Mouse (Mus musculus) cerebellum, postnatal 4 days (tissue): ENCODE measurements around the gene Fam45a.
"Not testable (repeated sequence)": the region's sequence is repeated elsewhere in the genome, so short reads cannot be mapped to it uniquely, and the experiment has no call there.

Source experiments
- DNase-seq, 2 experiments: peaks; one replicate each; pipeline ENCODE4 v3.0.0; 2022; ENCODE audit warnings: low spot score in 2 of 2, mixed read lengths in 1 of 2

Gene Fam45a

DNA sequence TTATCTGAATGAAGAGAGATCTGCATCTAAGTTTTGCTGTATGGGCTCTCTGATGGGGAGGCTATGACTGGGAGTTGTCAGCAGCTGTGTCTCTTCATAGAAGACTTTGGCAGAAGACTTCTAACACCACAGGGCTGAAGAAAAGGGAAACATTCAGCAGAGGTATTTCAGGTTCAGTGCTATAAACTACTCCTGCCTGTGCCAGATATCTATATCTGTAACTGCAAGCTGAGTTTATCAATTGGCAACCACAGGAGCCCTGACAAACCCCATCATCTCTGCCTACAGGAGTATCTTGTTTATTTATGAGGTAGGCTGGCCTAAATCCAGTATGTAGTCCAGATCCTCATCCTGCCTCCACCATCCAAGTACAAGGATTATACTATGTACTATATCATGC lies 31.9 kb downstream of the Fam45a start:
- no peak for DNase-seq

DNA sequence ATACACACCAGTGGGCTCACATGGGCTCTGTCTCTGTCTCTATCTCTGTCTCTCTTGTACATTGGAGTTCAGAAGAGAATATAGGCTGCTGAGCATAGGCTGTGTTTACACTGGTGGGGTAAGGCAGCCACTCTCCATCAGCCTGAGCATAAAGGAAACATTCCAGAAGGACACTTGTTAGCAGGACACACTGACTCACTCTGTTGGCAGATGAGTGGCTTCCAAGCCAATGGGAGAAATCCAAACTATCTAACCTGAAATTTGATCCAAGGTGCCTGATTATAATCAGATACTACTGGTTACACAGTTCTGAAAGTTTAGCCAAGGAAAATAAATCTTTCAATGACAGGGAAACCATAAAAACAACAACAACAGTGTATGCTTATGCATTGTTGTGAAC lies 34.3 kb downstream of the Fam45a start:
- DNase-seq: no peak

DNA sequence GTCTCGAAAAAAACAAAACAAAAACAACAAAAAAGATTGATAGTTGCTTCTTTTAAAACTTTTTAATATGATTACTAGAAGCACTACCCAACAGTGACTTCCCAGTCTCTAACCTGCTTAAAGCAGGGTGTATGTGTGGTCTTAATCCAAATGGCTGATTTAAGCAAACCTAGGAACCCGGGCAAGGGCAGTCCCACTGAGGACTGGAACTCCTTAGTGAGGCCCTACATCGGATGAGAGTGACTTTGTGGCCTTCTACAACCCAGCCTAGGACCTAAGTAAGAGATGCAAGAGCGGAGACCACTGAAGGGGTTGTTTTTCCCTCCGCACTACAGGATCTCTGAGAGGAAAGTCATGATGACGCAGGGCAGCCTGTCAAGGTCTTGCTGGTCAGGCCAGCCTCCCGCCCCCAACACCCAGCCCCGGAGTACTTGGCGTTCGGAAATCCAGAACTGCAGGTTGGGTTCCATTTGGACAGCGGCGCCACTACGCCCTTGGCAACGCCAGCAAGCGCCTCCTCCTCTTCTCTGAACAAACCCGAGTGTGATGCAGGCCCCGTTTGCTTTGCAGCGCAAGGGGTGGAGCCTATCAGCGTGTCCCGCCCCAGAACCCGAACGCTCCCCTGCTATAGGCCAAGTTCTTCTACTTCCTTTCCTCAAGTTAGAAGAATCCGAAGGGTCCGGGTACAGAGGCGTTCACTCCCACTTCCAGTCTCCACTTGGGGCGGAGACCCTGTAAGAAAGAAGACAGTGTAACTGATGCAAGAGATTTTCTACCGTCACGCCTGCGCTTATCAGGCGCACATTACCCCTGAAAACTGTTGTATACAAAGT lies 49.7 kb downstream of the Fam45a start, which contains the start of gene Sfxn4:
Sfxn4 (minus strand) TSS at position 612 of the 833 bp plus-strand sequence.
- peak; percentile 73 to 78 for DNase-seq

DNA sequence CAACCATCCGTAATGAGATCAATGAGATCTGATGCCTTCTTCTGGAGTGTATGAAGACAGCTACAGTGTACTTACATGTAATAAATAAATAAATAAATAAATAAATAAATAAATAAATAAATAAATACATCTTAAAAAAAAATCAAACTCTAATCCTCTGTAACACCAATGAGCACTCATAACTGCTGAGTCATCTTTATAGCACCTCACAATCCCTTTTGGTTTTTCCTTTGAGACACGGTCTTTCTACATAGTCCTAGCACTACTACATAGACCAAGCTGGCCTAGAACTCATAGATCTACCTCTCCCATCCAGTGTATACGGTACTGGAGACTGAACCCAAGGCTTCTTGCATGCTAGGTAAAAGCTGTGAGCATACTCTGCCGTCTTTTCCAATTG lies 54.8 kb downstream of the Fam45a start:
- not testable (repeated sequence) for DNase-seq

DNA sequence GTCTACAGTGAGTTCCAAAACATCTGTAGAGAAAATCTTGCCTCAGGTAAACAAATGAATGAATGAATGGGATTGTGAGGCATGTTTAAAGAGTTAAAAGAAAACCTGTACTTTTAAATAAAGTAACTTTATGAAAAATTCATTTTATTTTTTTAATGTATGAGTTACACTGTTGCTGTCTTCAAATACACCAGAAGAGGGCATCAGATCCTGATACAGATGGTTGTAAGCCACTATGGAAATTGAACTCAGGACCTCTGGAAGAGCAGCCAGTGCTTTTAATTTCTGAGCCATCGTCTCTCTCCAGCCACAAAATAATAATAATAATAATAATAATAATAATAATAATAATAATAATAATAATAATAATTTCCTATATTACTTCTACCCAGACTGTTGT lies 59.1 kb downstream of the Fam45a start:
- no peak for DNase-seq

DNA sequence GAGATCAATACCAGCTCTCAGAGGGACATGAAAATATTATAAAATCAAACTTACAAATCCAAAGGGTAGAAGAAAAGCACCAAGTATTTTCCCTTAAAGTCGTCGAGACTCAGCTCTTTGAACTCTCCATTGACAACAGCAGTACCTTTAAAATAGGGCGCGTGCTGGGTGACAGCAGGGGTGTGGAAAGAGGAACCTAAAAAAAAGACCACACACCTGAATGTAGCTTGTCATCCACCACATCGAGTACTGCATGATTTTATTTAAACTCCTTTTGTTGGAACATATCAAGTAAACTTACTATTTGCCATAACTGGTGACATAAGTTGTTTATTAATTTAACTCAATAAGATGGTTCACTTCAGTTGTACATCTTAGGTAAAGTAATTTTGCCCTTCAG lies 60.0 kb downstream of the Fam45a start:
- no peak for DNase-seq

DNA sequence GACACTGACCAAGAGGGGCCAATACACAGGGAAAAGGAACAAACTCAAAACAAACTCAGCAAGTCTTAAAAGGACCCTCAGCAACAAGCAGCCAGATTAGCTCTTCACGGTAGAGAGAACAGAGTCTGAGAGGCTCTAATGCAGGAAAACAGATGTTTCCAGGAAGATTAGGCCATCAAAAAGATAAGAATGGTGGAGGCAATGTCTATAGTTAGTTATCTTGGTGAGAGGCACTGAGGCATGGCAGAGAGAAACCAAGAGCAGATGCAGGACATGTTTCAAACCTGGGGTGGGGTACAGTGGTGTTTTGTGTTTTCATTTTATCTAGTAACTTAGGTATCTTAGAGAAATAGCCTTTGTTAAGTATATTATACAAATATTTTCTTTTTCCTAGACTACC lies 60.9 kb downstream of the Fam45a start:
- no peak for DNase-seq

DNA sequence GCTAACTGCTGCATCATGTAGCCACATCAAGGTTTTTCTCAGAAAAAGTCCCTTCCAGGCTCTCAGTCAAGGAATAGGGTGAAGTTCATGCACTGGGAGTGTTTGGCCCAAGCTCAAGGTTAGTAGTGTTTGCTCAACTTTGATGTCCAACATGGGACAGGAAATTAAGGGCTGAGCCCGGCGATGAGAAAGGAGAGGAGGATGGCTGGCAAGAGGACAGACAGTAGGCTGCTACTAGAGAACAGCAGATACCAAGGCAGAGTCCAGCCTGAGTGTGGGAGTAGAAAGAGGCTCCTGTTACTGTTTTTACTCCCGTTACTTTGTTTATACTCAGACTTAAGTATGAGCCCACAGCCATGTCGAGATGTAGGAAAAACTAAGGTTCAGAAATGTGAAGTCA lies 62.1 kb downstream of the Fam45a start:
- no peak for DNase-seq

DNA sequence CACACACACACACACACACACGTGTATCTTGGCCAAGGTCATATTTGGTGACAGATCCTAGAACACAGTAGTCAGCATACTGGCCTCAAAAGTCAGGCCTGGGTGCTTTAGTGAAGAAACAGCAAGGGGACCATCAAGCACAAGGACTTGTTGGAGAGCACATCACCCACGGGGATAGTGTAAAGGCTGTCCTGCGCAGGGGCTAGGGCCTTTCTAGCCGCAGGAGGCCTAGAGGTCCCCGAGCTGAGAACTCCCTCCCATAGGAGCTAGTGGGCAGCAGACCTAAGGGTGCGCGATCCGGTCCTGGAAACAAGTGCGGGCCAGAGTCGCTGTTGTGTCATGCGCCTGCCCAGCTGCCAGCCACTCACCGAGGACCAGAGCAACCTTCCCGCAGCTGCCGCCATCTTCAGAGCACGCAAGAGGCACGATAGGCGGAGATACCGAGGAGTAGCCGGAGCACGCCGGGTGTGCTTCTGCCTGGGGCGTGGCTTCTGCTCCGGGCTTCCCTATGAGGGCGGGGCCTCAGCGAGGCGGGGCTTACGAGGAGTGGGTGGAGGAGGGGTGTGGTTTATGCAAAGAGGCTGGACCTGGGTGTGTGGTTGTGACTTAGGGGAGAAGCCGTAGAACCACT lies 62.8 kb downstream of the Fam45a start, which contains the start of gene Prdx3:
Prdx3 (minus strand) TSS at position 493 of the 631 bp plus-strand sequence.
- peak; percentile 74 to 89 for DNase-seq

DNA sequence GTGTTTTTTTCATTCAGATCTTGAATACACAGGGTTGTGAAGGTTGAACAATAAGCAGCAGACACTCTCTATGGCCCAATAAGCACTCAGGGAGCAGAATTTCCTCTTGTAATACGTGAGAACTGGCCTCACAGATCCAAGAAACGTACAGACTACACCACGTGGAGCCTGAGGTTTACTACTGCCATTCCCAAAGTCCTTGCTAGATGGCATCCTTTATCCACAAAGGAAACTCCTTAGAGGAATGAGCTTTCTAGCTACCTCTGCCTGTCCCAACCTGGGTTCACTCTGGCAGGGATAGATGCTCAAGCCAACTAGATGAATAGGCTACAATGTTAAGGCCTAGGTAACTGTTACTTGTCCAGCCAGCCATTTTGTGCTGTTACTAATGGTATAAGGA lies 71.7 kb downstream of the Fam45a start:
- DNase-seq: peak in 1 of 2 experiments; percentile 15
